Mouse (Mus musculus): Measurements from ENCODE around the gene Vmn1r59.
"Not testable (repeated sequence)": the region's sequence is repeated elsewhere in the genome, so short reads cannot be mapped to it uniquely, and the experiment has no call there.

The Vmn1r59 gene

GRCm38 (mm10) chr7:5456674-5457073 lies at the start of gene Vmn1r59:
Vmn1r59 (minus strand) TSS chr7:5456774.
- DNase-seq (ENCODE audit: low spot score in 2 of 2), result no peak

GRCm38 (mm10) chr7:5493856-5494255 lies 37.3 kb upstream of the Vmn1r59 start, which contains the start of gene Vmn2r28:
Vmn2r28 (minus strand) TSS chr7:5493956.
- DNase-seq (ENCODE audit: low spot score in 2 of 2), result not testable (repeated sequence)

- not testable (repeated sequence) for DNase-seq (ENCODE audit: low spot score in 2 of 2)
Measured at GRCm38 (mm10) chr7:5454011-5454410, 2.6 kb downstream of the Vmn1r59 start.

GRCm38 (mm10) chr7:5448627-5449026 lies 7.9 kb downstream of the Vmn1r59 start:
- no peak for DNase-seq (ENCODE audit: low spot score in 2 of 2)

GRCm38 (mm10) chr7:5413296-5413695 lies 43.3 kb downstream of the Vmn1r59 start, which contains the start of gene Vmn1r58:
Vmn1r58 (minus strand) TSS chr7:5413396.
- DNase-seq (ENCODE audit: low spot score in 2 of 2), result not testable (repeated sequence)

GRCm38 (mm10) chr7:5406201-5406600 lies 50.4 kb downstream of the Vmn1r59 start:
- no peak for DNase-seq (ENCODE audit: low spot score in 2 of 2)
